Mouse (Mus musculus) kidney, adult 2 months (tissue): ENCODE measurements at regions not wholly inside any gene's neighbourhood (a gene's known extent, or its start where the extent isn't known, plus 50 kb on each side); places are given as distances from the start of the nearest gene placed in this dataset.

Source experiments
- CTCF ChIP-seq: fragments of 200-500 bp; conservative IDR thresholded peaks from 2 replicates; pipeline ENCODE4 v1.5.1; 2011; ENCODE audit warnings: low read depth, mild to moderate bottlenecking, control low read depth, low read length, moderate library complexity, mixed read lengths; ENCODE audit not compliant: insufficient read depth, insufficient read length
- POLR2A ChIP-seq: fragments of 200-500 bp; IDR thresholded peaks from one replicate; pipeline ENCODE4 v1.6.1; 2011; ENCODE audit warnings: low read depth, low read length, control low read depth

GRCm38 (mm10) chr14:31935411-31935810, 93.4 kb upstream of the Galnt15 start:
- no peak for TF ChIP-seq CTCF
- no peak for TF ChIP-seq POLR2A
